Mouse (Mus musculus) left cerebral cortex, adult 8-10 months (tissue): Measurements from ENCODE around the gene Olfr518. TPM values are rescaled to one million over a fixed set of nuclear protein-coding genes. Genes with fewer than 3 reads are reported as not detected.

Source experiments
- DNase-seq, 2 experiments: peaks; one replicate each; pipeline ENCODE4 v3.0.0; 2022; ENCODE audit warnings: low spot score in 2 of 2
- total RNA-seq, 4 experiments: library from RNA; stranded (reverse); gene quantifications; 2 replicates each; pipeline ENCODE4 v1.2.4; 2022

Gene Olfr518
- not detected for total RNA-seq

GRCm38 (mm10) chr7:108884906-108885305 lies at the start of gene Olfr518:
Gene Olfr518 (minus strand): TSS chr7:108885006.
- DNase-seq: no peak

GRCm38 (mm10) chr7:108933794-108934731 lies 49.3 kb upstream of the Olfr518 start, which contains the start of gene Eif3f:
Gene Eif3f (plus strand): TSS chr7:108934417.
- DNase-seq: peak; percentile 94 to 97

- no peak for DNase-seq
Observed at GRCm38 (mm10) chr7:108929726-108930393, 45.1 kb upstream of the Olfr518 start, which contains the start of gene Nlrp10. Gene Nlrp10 (minus strand): TSS chr7:108930178.

- DNase-seq: no peak
Observed at GRCm38 (mm10) chr7:108928280-108929188, 43.7 kb upstream of the Olfr518 start.

GRCm38 (mm10) chr7:108927043-108927442 lies 42.2 kb upstream of the Olfr518 start:
- no peak for DNase-seq

- DNase-seq: no peak
Observed at GRCm38 (mm10) chr7:108903969-108904368, 19.2 kb upstream of the Olfr518 start.

GRCm38 (mm10) chr7:108894320-108894719 lies 9.5 kb upstream of the Olfr518 start, which contains the start of gene Olfr519:
Gene Olfr519 (minus strand): TSS chr7:108894420.
- DNase-seq: no peak

GRCm38 (mm10) chr7:108872279-108872678 lies 12.5 kb downstream of the Olfr518 start, which contains the start of gene Olfr517:
Gene Olfr517 (minus strand): TSS chr7:108872379.
- DNase-seq: no peak

- DNase-seq: no peak
Observed at GRCm38 (mm10) chr7:108850429-108850828, 34.4 kb downstream of the Olfr518 start, which contains the start of gene Olfr516. Gene Olfr516 (minus strand): TSS chr7:108850529.

Other genes starting within 250 kb of the Olfr518 start
- gene Olfr509, start 233.1 kb downstream of the Olfr518 start, total RNA-seq: not detected
- gene Olfr510, start 218.6 kb downstream of the Olfr518 start, total RNA-seq: not detected
- gene Olfr512, start 171.7 kb downstream of the Olfr518 start, total RNA-seq: not detected
- gene Olfr513, start 134.0 kb downstream of the Olfr518 start, total RNA-seq: not detected
- not detected for gene Olfr514, start 59.0 kb downstream of the Olfr518 start, total RNA-seq
- gene Olfr516, start 34.5 kb downstream of the Olfr518 start, total RNA-seq: not detected
- gene Olfr517, start 12.6 kb downstream of the Olfr518 start, total RNA-seq: not detected
- gene Olfr519, start 9.4 kb upstream of the Olfr518 start, total RNA-seq: not detected
- gene Nlrp10, start 45.2 kb upstream of the Olfr518 start, total RNA-seq: under 1 TPM; 0.33 to 0.57 (median 0.45) TPM
- gene Eif3f, start 49.4 kb upstream of the Olfr518 start, total RNA-seq: 100 to 1,000 TPM; 101 to 102 (median 101) TPM
- gene Tub, start 65.3 kb upstream of the Olfr518 start, total RNA-seq: 100 to 1,000 TPM; 107 to 129 (median 115) TPM
- 10 to 100 TPM; 66.2 to 71.1 (median 68.6) TPM for gene Ric3, start 198.3 kb upstream of the Olfr518 start, total RNA-seq